Mouse (Mus musculus): ENCODE results near the gene Slc5a6. TPM values are rescaled to one million over a fixed set of nuclear protein-coding genes. Genes with fewer than 3 reads are reported as not detected.

Gene Slc5a6
- polyA plus RNA-seq, 1 experiment: not detected

- Histone ChIP-seq H3K4me3 (ENCODE audit: insufficient read depth, low read depth, low read length) (no peak overlapping the region), H3K4me1 (ENCODE audit: control insufficient read depth, insufficient read depth, low read length) (no peaks in the 10 kb centered on the region), H3K27ac (ENCODE audit: insufficient read depth, low read depth, low read length) (no peak overlapping the region)
- WGBS: 87% methylated on average over 2 of the region's 2 CpGs
- TF ChIP-seq POLR2A (IDR thresholded peaks at IDR 0.05; ENCODE audit: insufficient read depth, low read depth, low read length) (no peak), CTCF (IDR thresholded peaks at IDR 0.05; ENCODE audit: insufficient read depth, low read depth, low read length) (no peak)
Measured at GRCm38 (mm10) chr5:31015913-31016312, 32.8 kb downstream of the Slc5a6 start.

- Histone ChIP-seq H3K4me3 (ENCODE audit: insufficient read depth, low read depth, low read length) (no peak overlapping the region), H3K27ac (ENCODE audit: insufficient read depth, low read depth, low read length) (no peak overlapping the region), H3K4me1 (ENCODE audit: control insufficient read depth, insufficient read depth, low read length) (no peaks in the 10 kb centered on the region)
- 71% methylated on average over 3 of the region's 3 CpGs for WGBS
- TF ChIP-seq CTCF (IDR thresholded peaks at IDR 0.05; ENCODE audit: insufficient read depth, low read depth, low read length) (no peak), POLR2A (IDR thresholded peaks at IDR 0.05; ENCODE audit: insufficient read depth, low read depth, low read length) (no peak)
Measured at GRCm38 (mm10) chr5:31012737-31013136, 36.0 kb downstream of the Slc5a6 start.

- WGBS: 3% methylated on average over 5 of the region's 5 CpGs
- Histone ChIP-seq H3K4me3 (ENCODE audit: insufficient read depth, low read depth, low read length) (no peak overlapping the region), H3K27ac (ENCODE audit: insufficient read depth, low read depth, low read length) (no peak overlapping the region), H3K4me1 (ENCODE audit: control insufficient read depth, insufficient read depth, low read length) (no peaks in the 10 kb centered on the region)
- TF ChIP-seq CTCF (IDR thresholded peaks at IDR 0.05; ENCODE audit: insufficient read depth, low read depth, low read length) (peak; percentile 56), POLR2A (IDR thresholded peaks at IDR 0.05; ENCODE audit: insufficient read depth, low read depth, low read length) (no peak)
Measured at GRCm38 (mm10) chr5:31004184-31004583, 44.5 kb downstream of the Slc5a6 start.

GRCm38 (mm10) chr5:31001560-31001959, 47.2 kb downstream of the Slc5a6 start:
- WGBS: 84% methylated on average over 4 of the region's 4 CpGs
- Histone ChIP-seq H3K4me1 (ENCODE audit: control insufficient read depth, insufficient read depth, low read length) (no peaks in the 10 kb centered on the region), H3K27ac (ENCODE audit: insufficient read depth, low read depth, low read length) (no peak overlapping the region), H3K4me3 (ENCODE audit: insufficient read depth, low read depth, low read length) (no peak overlapping the region)
- TF ChIP-seq POLR2A (IDR thresholded peaks at IDR 0.05; ENCODE audit: insufficient read depth, low read depth, low read length): no peak
- no peak for TF ChIP-seq CTCF (IDR thresholded peaks at IDR 0.05; ENCODE audit: insufficient read depth, low read depth, low read length)

DNA sequence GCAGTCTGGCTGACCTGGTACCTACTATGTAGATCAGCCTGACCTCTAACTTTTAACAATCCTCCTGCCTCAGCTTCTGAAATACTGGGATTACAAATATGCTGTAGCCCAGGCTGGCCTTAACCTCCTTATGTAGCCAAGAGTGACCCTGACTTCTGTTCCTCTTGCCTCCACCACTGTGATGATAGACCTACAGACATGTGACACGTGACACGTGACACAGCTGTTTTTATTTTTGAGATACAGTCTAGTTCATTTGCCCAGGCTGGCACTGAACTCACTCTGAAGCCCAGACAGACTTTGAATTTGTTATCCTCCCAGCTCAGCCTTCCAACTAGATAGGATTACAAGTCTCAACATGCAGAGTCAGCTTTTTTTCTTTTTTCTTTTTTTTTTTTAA, 47.7 kb downstream of the Slc5a6 start:
- Histone ChIP-seq H3K27ac (ENCODE audit: insufficient read depth, low read depth, low read length) (no peak overlapping the region), H3K4me1 (ENCODE audit: control insufficient read depth, insufficient read depth, low read length) (no peaks in the 10 kb centered on the region), H3K4me3 (ENCODE audit: insufficient read depth, low read depth, low read length) (no peak overlapping the region)
- TF ChIP-seq CTCF (IDR thresholded peaks at IDR 0.05; ENCODE audit: insufficient read depth, low read depth, low read length) (no peak), POLR2A (IDR thresholded peaks at IDR 0.05; ENCODE audit: insufficient read depth, low read depth, low read length) (no peak)
- 89% methylated on average over 2 of the region's 2 CpGs for WGBS

DNA sequence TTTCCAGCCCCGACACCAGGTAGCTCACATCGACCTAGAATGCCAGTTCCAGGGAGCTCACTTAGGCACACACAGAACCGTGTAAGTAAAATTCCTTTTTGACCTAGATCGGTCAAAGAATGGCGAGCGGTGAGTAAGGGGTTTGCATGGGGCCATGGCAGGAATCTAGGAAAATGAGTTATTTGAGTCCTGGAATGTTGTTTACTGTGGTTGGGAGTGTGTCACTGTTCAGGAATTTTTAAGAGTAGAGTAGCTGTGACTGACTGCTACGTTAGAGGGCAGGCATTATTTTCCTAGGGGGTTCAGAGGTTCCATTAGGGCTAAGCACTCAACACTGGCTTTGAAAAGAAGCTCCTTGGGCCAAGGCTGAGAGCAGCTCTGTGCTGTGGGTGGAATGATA, 48.6 kb downstream of the Slc5a6 start:
- no peak overlapping the region for H3K4me3 ChIP-seq (ENCODE audit: insufficient read depth, low read depth, low read length)
- TF ChIP-seq CTCF (IDR thresholded peaks at IDR 0.05; ENCODE audit: insufficient read depth, low read depth, low read length): no peak
- TF ChIP-seq POLR2A (IDR thresholded peaks at IDR 0.05; ENCODE audit: insufficient read depth, low read depth, low read length): no peak
- H3K4me1 ChIP-seq (ENCODE audit: control insufficient read depth, insufficient read depth, low read length): no peaks in the 10 kb centered on the region
- 76% methylated on average over 7 of the region's 7 CpGs for WGBS
- H3K27ac ChIP-seq (ENCODE audit: insufficient read depth, low read depth, low read length): no peak overlapping the region

GRCm38 (mm10) chr5:30999324-30999723, 49.4 kb downstream of the Slc5a6 start:
- Histone ChIP-seq H3K27ac (ENCODE audit: insufficient read depth, low read depth, low read length) (no peak overlapping the region), H3K4me3 (ENCODE audit: insufficient read depth, low read depth, low read length) (no peak overlapping the region), H3K4me1 (ENCODE audit: control insufficient read depth, insufficient read depth, low read length) (no peaks in the 10 kb centered on the region)
- WGBS: 80% methylated on average over 5 of the region's 5 CpGs
- TF ChIP-seq POLR2A (IDR thresholded peaks at IDR 0.05; ENCODE audit: insufficient read depth, low read depth, low read length) (no peak), CTCF (IDR thresholded peaks at IDR 0.05; ENCODE audit: insufficient read depth, low read depth, low read length) (no peak)

DNA sequence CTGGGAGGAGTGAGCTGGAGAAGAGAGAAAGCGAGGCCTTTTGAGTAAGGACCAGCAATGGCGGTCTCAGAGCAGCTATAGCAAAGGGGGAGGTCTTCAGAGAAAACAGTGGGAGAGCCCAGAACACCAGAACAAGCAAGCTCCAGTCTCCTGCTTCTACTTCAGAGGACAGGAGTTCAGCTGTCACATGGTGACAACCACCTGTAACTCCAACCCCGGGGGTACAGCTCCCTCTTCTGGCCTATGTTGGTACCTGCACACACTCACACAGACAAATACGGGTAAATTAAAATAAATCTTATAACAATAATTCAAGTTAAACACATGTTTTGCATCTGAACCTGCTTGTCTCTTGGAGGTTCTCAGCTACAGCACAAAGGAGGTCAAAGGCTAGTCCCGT, 50.4 kb downstream of the Slc5a6 start:
- 30% methylated on average over 5 of the region's 5 CpGs for WGBS
- H3K4me1 ChIP-seq (ENCODE audit: control insufficient read depth, insufficient read depth, low read length): peaks cover 3% of the 10 kb centered on the region
- H3K27ac ChIP-seq (ENCODE audit: insufficient read depth, low read depth, low read length): no peak overlapping the region
- no peak overlapping the region for H3K4me3 ChIP-seq (ENCODE audit: insufficient read depth, low read depth, low read length)
- TF ChIP-seq CTCF (IDR thresholded peaks at IDR 0.05; ENCODE audit: insufficient read depth, low read depth, low read length): no peak
- TF ChIP-seq POLR2A (IDR thresholded peaks at IDR 0.05; ENCODE audit: insufficient read depth, low read depth, low read length): no peak

- Histone ChIP-seq H3K4me1 (ENCODE audit: control insufficient read depth, insufficient read depth, low read length) (peaks cover 6% of the 10 kb centered on the region), H3K4me3 (ENCODE audit: insufficient read depth, low read depth, low read length) (no peak overlapping the region), H3K27ac (ENCODE audit: insufficient read depth, low read depth, low read length) (no peak overlapping the region)
- TF ChIP-seq POLR2A (IDR thresholded peaks at IDR 0.05; ENCODE audit: insufficient read depth, low read depth, low read length): no peak
- WGBS: 73% methylated on average over 11 of the region's 11 CpGs
Measured at GRCm38 (mm10) chr5:30994910-30995635, 53.7 kb downstream of the Slc5a6 start.

All from olfactory bulb, adult 2 months (tissue).